Mouse (Mus musculus) heart, adult 11 months (tissue): ENCODE measurements around the gene Hba-a1.
"Not testable (repeated sequence)": the region's sequence is repeated elsewhere in the genome, so short reads cannot be mapped to it uniquely, and the experiment has no call there.

ENCODE experiments used
- DNase-seq: peaks from one replicate; pipeline ENCODE4 v3.0.0; 2022

Gene Hba-a1

DNA sequence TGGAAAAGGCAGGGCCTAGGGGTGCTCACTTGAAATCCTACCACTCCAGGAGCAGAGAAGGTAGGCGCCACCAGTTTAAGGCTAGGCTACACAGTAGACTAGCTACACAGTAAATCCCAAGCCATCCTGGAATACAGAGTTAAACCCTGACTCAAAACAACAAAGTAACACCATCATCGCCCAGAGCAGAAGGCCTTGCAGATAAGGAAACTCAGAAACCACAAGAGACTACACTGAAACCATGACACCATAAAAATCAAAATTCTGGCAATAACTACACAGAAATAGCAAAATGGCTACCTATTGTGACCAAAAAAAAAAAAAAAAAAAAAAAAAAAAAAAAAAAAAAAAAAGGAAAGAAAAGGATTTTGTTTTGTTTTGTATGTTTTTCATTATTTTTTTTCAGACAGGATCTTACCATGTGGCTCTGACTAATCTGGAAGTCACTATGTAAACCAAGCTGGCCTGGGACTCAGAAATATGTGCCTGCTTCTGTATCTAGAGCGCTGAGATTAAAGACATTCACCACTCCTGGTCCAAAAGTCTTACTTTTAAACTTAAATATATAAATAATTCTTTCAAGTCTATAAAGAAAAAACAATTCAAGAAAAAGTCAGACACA, 18.1 kb upstream of the Hba-a1 start:
- no peak for DNase-seq

GRCm38 (mm10) chr11:32266194-32266593, 17.1 kb upstream of the Hba-a1 start:
- no peak for DNase-seq

DNA sequence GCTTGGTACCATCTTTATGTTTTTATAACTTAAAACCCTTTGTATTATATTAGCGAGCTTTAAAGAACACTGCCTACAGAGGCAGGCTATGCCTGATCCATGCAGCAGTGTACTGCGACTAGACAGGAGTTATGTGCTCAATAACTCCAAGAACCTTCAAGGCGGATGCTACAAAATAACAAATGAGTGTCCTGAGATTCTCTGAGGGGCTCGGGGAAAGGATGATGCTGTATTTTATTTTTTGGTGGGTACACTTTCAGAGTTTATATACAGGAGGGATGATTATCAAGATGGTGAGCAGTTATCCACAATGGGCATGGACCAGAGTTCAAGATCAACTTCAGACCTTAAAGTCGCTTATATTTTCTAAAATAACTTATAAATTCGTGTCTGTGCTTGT, 16.5 kb upstream of the Hba-a1 start:
- no peak for DNase-seq

DNA sequence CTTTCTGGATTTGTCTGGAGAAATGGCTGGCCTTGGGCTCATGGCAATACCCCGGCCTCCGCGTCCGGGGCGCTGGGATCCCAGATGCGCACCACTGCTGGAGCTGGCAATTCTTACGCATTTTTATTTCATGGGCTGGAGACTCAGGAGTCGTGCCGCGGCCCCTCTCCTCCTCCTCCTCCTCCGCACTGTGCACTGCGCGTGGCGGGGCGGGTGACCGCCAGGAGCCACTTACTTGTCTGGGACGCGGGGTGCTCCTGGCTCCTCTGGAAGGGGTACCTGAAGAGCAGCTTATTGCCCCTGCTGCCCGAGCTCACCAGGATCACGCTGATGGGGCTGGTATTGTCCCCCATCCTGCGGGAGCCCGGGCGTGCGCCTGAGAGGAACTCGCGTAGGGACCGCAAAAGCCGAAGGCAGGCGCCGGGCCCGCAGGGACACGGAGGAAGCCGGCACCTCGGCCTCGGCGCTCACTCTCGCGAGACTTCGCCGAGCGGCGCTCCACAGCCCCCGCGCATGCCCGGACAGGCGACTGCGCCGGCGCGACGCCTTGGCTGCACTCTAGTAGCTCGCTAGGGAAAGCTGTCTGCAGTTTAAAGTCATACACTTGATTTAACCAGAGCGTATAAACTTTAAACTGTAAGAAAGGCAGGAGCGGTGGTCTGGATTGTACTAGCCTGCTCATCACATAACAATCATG, 16.0 kb upstream of the Hba-a1 start, which contains the start of gene Nprl3:
Gene Nprl3 (minus strand): TSS at position 520 of the 697 bp plus-strand sequence.
- peak; percentile 100 for DNase-seq

GRCm38 (mm10) chr11:32267964-32268363, 15.3 kb upstream of the Hba-a1 start:
- peak; percentile 92 for DNase-seq

DNA sequence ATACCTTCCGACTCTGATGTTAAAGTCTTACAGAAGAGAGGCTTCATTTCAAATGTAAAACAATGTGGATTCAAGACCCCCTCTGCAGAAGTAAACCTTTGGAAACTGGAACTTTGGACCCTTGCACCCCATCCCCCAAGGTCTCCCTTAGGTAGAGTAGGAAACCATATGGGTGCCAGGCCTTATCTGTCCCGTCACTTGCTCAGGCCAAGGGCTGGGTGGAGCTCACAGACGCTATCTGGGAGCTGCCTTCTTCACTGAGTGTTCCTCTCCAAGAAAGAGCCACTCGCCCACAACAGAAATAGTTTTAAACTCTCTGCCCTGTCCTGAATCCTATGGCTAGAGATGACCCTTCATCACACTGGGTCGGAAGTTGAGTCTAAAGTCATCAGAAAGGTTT, 14.4 kb upstream of the Hba-a1 start:
- peak; percentile 75 for DNase-seq

- DNase-seq: peak; percentile 72
These were observed 12.1 kb upstream of the Hba-a1 start for GRCm38 (mm10) chr11:32271178-32271577.

DNA sequence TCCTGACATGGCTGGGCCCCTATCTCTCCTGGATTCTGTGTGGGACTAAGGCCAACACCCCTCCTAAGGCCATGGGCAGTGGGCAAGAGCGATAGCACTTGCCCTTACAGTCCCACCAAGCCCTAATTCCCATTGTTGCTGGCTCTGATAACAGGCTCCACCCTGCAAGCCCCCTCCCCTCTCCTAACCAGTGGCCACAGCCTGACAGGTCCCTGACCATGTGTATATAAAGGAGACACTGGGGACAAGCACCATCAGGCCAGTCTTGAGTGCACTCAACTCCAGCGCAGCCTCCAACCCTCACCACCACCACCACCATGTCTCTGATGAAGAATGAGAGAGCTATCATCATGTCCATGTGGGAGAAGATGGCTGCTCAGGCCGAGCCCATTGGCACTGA, 7.0 kb upstream of the Hba-a1 start, which contains the start of gene Hba-x:
Gene Hba-x (plus strand): TSS at position 54 of the 400 bp plus-strand sequence.
- DNase-seq: peak; percentile 80

DNA sequence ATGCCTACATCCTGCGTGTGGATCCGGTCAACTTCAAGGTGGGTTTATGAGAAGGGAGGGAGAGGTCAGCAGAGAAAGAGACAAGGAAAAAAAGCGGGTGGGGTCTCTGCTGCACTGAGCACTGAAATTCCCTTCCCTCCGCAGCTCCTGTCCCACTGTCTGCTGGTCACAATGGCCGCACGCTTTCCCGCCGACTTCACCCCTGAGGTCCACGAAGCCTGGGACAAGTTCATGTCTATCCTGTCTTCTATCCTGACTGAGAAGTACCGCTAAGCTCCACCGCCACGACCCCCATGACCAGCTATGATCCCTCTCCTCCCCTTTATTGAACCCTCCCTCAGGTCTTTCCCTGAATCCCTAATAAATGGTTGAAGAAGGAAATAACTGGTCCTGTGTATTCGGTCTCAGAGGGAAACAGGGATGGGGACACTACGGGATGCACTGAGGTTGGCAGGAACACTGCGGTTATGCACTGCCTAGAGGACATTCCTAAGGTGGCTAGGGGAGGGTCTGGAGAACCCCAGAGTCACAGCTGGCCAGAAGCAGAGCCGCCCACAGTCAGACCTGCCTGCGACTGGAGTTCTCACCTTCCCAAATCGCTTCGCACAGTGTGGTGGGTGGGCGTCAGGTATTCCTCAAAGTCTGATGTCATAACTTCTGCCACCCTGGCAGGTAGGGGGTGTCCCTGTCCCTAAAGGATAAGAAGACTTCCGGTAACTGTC, 5.4 kb upstream of the Hba-a1 start:
- peak; percentile 68 for DNase-seq

DNA sequence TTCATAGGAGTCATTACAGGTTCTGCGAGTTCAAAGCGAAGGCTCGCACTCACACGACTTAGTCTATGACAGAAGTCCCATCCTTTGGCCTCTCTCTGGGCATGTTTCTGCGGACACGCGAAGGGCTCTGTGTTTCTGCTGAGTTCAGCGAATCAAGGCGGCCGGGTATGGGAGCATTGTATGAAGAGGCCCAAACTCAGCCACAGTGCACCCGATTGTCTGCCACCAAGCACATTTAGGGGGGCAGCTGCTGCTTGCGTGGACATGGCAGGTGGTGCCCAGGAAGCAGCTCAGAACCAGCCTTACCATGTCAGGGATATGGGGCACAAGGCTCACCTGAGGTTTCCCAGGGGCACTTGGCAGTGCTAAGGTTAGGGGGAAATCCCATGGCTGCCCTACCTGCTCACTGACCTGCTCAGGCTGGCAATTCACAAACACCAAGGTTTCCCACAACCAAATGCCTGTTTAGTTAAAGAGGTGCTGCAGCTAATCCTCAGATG, 4.8 kb upstream of the Hba-a1 start:
- peak; percentile 79 for DNase-seq

DNA sequence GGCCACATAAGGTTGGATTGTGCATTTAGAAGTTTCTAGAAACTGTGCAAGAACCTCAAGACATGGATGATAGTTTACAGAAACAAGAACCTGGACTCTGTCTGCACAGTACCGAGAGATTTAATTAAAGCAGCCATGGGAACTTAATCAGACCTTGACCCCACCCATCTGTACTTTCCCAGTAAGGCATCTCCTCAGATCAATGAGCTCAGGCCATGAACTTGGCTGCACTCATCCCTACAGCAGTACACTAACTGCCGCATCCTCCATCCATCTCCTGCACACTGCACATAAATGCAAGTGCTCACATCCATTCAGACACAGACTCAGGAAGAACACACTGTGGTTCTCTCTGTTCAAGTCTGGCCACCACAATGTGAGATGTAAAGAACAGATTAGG, 2.7 kb upstream of the Hba-a1 start:
- peak; percentile 71 for DNase-seq

DNA sequence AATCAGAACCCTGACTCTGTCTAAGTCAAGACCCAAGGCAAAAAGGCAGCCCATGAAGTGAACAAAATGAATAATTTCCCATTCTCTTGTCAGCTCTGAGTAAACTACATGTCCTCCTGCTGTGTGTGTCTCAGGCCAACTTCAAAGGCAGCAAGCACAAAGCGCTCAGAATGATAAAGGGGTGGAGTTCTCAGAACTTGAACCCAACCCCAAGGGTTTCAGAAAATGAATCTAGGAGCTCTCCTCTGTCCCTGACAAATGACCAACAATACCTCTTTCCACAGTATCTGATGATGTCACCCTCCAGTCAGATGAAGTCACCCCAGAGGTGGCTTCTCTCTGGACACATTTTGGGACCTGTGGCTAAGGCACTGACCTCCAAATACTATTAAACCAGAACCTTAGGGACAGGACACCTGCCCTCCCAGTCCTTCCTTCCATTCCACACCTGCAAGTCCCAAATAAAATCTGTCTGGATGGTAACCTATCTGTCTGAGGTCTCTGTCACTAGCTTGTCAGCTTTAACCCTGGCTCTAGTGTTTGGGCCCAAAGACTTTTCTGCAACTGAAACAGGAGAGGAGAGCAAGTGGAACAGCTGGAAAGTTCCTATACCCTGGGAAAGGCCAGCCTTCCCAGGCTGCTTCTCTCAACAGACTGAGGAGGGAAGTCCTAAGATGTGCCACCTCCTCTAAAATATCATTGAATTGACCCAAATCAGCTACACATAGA, 1.7 kb upstream of the Hba-a1 start:
- peak; percentile 31 for DNase-seq

DNA sequence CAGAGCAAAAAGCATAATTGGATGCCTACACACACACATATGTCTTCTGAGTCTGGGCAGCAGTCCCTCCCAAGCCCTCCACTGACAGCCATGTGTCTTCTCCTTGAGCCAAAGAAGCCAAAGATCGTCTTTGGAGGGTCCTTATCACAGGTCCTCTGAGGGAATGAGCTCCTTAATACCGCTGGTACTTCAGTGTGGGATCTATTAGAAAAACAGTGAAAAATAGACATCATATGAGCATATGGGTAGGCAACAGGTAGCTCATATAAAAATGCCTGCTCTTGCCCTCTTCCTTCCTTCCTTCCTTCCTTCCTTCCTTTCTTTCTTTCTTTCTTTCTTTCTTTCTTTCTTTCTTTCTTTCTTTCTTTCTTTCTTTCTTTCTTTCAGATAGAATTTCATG, 1.3 kb downstream of the Hba-a1 start:
- DNase-seq: peak; percentile 55

DNA sequence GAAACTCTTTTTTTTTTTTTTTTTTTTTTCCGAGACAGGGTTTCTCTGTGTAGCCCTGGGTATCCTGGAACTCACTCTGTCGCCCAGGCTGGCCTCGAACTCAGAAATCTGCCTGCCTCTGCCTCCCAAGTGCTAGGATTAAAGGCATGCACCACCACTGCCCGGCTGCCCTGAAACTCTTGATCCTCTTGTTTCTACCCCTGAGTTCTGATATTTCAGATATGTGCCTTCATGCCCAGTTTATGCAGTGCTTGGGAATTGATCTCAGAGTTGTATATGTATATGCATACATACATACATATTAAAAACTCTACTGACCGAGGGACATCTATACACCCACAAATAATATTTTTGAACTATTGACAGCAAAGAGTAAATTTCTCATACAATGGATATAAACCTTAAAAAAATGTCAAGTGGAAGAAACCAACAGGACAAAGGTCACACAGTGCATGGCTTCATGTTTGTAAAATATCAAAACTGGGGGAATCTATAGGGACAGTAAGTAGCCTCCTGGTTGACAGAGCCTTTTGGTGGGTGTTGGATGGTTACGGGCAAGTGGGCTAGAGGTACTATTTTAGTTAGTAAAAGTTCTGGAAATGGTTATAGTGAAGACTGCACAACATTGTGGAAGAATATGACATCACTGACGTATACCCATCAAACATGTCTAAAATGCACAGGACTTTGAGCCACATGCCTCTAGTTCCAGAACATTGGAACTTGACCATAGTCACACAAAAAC, 1.9 kb downstream of the Hba-a1 start:
- peak; percentile 50 for DNase-seq

GRCm38 (mm10) chr11:32285887-32286286, 2.6 kb downstream of the Hba-a1 start:
- DNase-seq: peak; percentile 17

DNA sequence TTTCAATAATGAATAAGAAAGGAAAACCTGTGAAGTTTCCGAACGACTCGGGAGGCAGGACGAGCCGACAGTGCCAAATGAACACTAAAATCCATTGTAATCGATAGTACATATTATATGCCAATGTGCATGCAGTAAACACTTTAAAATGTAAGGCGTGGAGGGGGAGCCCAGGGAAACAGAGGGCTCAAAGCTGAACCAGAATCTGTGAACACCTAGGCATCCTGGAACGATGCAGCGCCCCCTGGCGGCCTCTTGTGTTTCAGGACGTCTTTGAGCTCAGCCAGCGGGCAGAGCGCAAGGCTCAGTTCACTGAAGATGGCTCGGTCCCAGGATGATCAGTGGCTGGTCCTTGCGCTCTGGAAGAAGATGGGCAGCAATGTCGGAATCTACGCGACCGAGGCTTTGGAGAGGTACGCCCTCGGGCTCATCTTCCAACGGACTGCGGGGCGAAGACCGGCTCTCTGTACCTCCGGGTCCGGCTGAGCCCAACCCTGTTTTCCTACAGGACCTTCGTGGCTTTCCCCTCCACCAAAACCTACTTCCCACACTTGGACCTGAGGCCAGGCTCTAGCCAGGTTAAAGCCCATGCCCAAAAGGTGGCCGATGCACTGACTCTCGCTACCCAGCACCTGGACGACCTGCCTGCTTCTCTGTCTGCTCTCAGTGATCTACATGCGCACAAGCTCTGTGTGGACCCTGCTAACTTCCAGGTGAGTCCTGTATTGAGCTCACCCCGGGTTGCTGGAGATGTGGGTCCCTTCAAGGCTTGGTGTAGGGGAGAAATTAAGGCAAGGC, 3.6 kb downstream of the Hba-a1 start, which contains the start of gene Hbq1b:
Gene Hbq1b (plus strand): TSS at position 271 of the 798 bp plus-strand sequence.
- peak; percentile 95 for DNase-seq

DNA sequence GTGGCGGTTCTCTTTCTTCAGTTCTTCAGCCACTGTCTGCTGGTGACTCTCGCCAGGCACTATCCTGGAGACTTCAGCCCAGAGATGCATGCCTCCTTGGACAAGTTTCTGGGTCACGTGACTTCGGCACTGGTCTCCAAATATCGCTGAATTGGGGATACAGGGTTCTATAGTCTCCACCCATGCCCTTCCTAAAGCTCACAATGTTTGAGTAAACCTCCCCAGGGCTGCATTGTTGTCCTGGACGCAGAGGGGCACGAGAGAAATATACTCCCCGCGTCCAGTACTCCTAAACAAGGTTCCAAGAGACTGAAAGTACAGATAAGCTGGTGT, 4.1 kb downstream of the Hba-a1 start:
- DNase-seq: peak; percentile 78

GRCm38 (mm10) chr11:32292819-32293218, 9.5 kb downstream of the Hba-a1 start:
- peak; percentile 21 for DNase-seq

GRCm38 (mm10) chr11:32293479-32293878, 10.2 kb downstream of the Hba-a1 start:
- not testable (repeated sequence) for DNase-seq

DNA sequence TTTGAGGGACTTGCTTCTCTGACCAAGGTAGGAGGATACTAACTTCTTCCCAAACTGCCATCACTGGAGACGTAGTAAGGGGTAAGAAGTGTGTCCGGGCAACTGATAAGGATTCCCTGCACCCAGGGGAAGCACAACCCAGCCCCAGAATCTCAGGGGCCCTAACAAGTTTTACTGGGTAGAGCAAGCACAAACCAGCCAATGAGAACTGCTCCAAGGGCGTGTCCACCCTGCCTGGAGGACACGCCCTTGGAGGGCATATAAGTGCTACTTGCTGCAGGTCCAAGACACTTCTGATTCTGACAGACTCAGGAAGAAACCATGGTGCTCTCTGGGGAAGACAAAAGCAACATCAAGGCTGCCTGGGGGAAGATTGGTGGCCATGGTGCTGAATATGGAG, 12.9 kb downstream of the Hba-a1 start, which contains the start of gene Hba-a2:
Gene Hba-a2 (plus strand): TSS at position 287 of the 400 bp plus-strand sequence.
- DNase-seq: not testable (repeated sequence)

- not testable (repeated sequence) for DNase-seq
These were observed 14.1 kb downstream of the Hba-a1 start for GRCm38 (mm10) chr11:32297417-32297816.
